Mouse (Mus musculus): ENCODE results near the gene Rplp0. TPM values are rescaled to one million over a fixed set of nuclear protein-coding genes. Genes with fewer than 3 reads are reported as not detected.

Rplp0 gene
- total and polyA plus RNA-seq, 2 experiments, result 607 to 709 TPM

- peaks cover 7% of the 10 kb centered on the region; the same call in 1 of the 2 replicates for H3K79me2 ChIP-seq (ENCODE audit: control insufficient read depth, insufficient read depth, low read length)
- H3K4me3 ChIP-seq (ENCODE audit: insufficient read depth, low read depth, low read length), result no peak overlapping the region
- H3K27me3 ChIP-seq (ENCODE audit: control insufficient read depth, insufficient read depth, low read length), result no peaks in the 10 kb centered on the region
- WGBS, result 15% methylated on average over 8 of the region's 8 CpGs
- peaks cover 3% of the 10 kb centered on the region; the same call in 1 of the 2 replicates for H3K4me1 ChIP-seq (ENCODE audit: control insufficient read depth, insufficient read depth, low read length)
- DNase-seq (ENCODE audit: extremely low read depth, low read depth, low spot score), result peak; percentile 63
- TF ChIP-seq POLR2A (IDR thresholded peaks at IDR 0.05; ENCODE audit: extremely low read depth, insufficient read depth, low read length), result no peak
- TF ChIP-seq CTCF (IDR thresholded peaks at IDR 0.05; ENCODE audit: low read depth, low read length), result peak; percentile 75
- no peak overlapping the region for H3K9ac ChIP-seq (ENCODE audit: low read depth, low read length)
- H3K36me3 ChIP-seq (ENCODE audit: control insufficient read depth, insufficient read depth, low read length), result peaks cover 7% of the 10 kb centered on the region
- H3K27ac ChIP-seq (replicated peaks; ENCODE audit: insufficient read depth, low read depth, low read length), result no peak overlapping the region
Observed at GRCm38 (mm10) chr5:115556217-115556616, 3.0 kb upstream of the Rplp0 start.

DNA sequence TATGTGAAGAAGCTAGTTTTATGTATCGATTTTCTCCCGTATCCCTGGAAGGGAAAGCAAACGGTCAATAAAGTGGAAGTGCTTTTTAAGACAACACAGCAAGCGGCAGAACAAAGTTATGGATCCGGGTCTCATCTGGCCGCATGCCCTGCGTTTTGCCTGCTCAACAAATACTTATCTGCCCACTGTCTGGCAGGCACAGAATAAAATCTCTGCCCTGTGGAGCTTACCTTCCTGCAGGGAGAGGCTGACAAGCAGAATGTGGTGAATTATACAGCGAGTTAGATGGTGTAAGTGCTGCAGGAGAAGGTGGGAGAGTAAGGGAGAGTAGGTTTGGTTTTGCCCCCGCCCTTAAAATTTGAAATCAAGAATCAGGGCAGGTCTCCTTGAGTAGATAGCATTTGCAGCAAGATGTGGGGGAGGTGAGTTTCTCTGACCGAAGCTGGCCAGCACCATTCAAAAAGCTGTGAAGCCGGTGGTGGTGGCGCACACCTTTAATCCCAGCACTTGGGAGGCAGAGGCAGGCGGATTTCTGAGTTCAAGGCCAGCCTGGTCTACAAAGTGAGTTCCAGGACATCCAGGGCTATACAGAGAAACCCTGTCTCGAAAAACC lies 979 bp upstream of the Rplp0 start:
- Histone ChIP-seq H3K79me2 (ENCODE audit: control insufficient read depth, insufficient read depth, low read length) (peaks cover 7% of the 10 kb centered on the region; the same call in 1 of the 2 replicates), H3K4me1 (ENCODE audit: control insufficient read depth, insufficient read depth, low read length) (peaks cover 6% of the 10 kb centered on the region; the same call in 1 of the 2 replicates), H3K27me3 (ENCODE audit: control insufficient read depth, insufficient read depth, low read length) (no peaks in the 10 kb centered on the region), H3K9ac (ENCODE audit: low read depth, low read length) (no peak overlapping the region), H3K36me3 (ENCODE audit: control insufficient read depth, insufficient read depth, low read length) (peaks cover 20% of the 10 kb centered on the region), H3K4me3 (ENCODE audit: insufficient read depth, low read depth, low read length) (no peak overlapping the region), H3K27ac (replicated peaks; ENCODE audit: insufficient read depth, low read depth, low read length) (no peak overlapping the region)
- 40% methylated on average over 14 of the region's 14 CpGs for WGBS
- TF ChIP-seq POLR2A (IDR thresholded peaks at IDR 0.05; ENCODE audit: extremely low read depth, insufficient read depth, low read length), result no peak
- TF ChIP-seq CTCF (IDR thresholded peaks at IDR 0.05; ENCODE audit: low read depth, low read length), result no peak
- no peak for DNase-seq (ENCODE audit: extremely low read depth, low read depth, low spot score)

DNA sequence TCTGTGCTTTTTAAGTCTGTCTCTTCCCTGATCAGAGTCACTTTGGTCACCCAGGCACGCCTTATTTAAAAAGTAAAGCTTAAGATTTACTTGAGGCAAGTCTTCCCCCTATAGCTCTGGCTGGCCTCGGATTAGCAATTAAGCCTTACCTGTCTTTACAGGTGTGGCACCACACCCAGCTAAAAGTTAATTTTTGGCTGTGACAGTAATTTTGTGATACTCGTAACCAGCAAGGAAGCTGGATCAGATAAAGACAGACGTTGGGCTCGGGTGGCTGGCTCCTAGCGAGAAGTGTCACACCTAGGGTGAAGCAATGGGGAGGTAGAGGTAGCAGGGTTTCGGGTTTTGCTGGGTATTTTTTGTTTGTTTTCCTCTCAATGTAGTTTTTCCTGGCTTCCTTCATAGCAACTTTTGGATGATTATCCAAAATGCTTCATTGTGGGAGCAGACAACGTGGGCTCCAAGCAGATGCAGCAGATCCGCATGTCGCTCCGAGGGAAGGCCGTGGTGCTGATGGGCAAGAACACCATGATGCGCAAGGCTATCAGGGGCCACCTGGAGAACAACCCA lies 1.2 kb downstream of the Rplp0 start:
- no peak for TF ChIP-seq POLR2A (IDR thresholded peaks at IDR 0.05; ENCODE audit: extremely low read depth, insufficient read depth, low read length)
- TF ChIP-seq CTCF (IDR thresholded peaks at IDR 0.05; ENCODE audit: low read depth, low read length), result no peak
- 49% methylated on average over 13 of the region's 13 CpGs for WGBS
- H3K4me1 ChIP-seq (ENCODE audit: control insufficient read depth, insufficient read depth, low read length), result peaks cover 6% of the 10 kb centered on the region; the same call in 1 of the 2 replicates
- DNase-seq (ENCODE audit: extremely low read depth, low read depth, low spot score), result no peak
- peak overlapping the region; percentile 7; the same call in 1 of the 2 replicates for H3K4me3 ChIP-seq (ENCODE audit: insufficient read depth, low read depth, low read length)
- H3K27ac ChIP-seq (replicated peaks; ENCODE audit: insufficient read depth, low read depth, low read length), result no peak overlapping the region
- peak overlapping the region; percentile 12; the same call in 1 of the 2 replicates for H3K9ac ChIP-seq (ENCODE audit: low read depth, low read length)
- H3K79me2 ChIP-seq (ENCODE audit: control insufficient read depth, insufficient read depth, low read length), result peaks cover 13% of the 10 kb centered on the region
- peaks cover 22% of the 10 kb centered on the region for H3K36me3 ChIP-seq (ENCODE audit: control insufficient read depth, insufficient read depth, low read length)
- no peaks in the 10 kb centered on the region for H3K27me3 ChIP-seq (ENCODE audit: control insufficient read depth, insufficient read depth, low read length)

GRCm38 (mm10) chr5:115563771-115564585 lies 4.7 kb downstream of the Rplp0 start:
- 70% methylated on average over 5 of the region's 5 CpGs for WGBS
- TF ChIP-seq CTCF (IDR thresholded peaks at IDR 0.05; ENCODE audit: low read depth, low read length) (no peak), POLR2A (IDR thresholded peaks at IDR 0.05; ENCODE audit: extremely low read depth, insufficient read depth, low read length) (no peak)
- no peak overlapping the region for H3K27ac ChIP-seq (replicated peaks; ENCODE audit: insufficient read depth, low read depth, low read length)

DNA sequence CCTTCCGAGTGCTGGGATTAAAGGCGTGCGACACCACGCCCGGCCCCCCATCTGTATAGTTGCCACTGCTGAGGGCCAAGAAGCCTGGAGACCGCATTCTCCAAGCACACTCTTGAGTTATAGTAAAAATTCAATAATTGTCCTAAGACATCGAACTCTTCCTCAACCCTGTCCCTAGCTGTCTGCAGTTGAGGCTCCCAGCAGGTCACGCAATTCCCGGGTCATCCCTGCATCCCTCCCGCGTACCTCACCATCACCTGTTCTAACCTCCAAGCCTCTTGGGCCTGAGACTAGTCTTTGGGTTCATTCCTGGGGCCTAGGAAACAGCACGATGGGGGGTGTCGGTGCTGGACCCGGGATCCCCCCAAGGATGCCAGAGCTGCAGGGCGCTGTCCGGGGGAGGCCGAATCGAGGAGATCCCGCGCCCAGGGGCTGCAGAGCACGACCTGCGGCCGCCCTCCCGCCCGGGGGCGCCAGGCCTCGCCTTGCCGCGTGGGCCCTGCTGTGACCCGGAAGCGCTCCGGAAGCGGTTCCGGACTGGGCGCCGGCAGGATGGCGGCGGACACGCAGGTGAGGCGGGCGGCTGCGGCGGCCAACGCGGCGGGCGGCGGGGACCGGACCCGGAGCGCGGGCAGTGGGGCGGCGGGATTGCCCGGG lies 5.6 kb downstream of the Rplp0 start, which contains the start of gene Gcn1l1:
Gene Gcn1l1, plus strand, starts transcription at position 518 of the 657 bp plus-strand sequence.
- peaks cover 27% of the 10 kb centered on the region for H3K4me1 ChIP-seq (ENCODE audit: control insufficient read depth, insufficient read depth, low read length)
- H3K4me3 ChIP-seq (ENCODE audit: insufficient read depth, low read depth, low read length), result peak within 1 kb of the TSS; percentile 94
- DNase-seq (ENCODE audit: extremely low read depth, low read depth, low spot score), result peak; percentile 37
- H3K27me3 ChIP-seq (ENCODE audit: control insufficient read depth, insufficient read depth, low read length), result no peaks in the 10 kb centered on the region
- 7% methylated on average over 49 of the region's 55 CpGs for WGBS
- peaks cover 31% of the 10 kb centered on the region for H3K79me2 ChIP-seq (ENCODE audit: control insufficient read depth, insufficient read depth, low read length)
- peak within 1 kb of the TSS; percentile 38 for H3K27ac ChIP-seq (replicated peaks; ENCODE audit: insufficient read depth, low read depth, low read length)
- TF ChIP-seq POLR2A (IDR thresholded peaks at IDR 0.05; ENCODE audit: extremely low read depth, insufficient read depth, low read length), result peak; percentile 48; the same call in 1 of the 2 replicates
- peak; percentile 46 for TF ChIP-seq CTCF (IDR thresholded peaks at IDR 0.05; ENCODE audit: low read depth, low read length)
- H3K9ac ChIP-seq (ENCODE audit: low read depth, low read length), result peak within 1 kb of the TSS; percentile 89
- H3K36me3 ChIP-seq (ENCODE audit: control insufficient read depth, insufficient read depth, low read length), result peaks cover 22% of the 10 kb centered on the region

More at GRCm38 (mm10) chr5:115563771-115564585, 4.7 kb downstream of the Rplp0 start:
- Histone ChIP-seq H3K79me2 (ENCODE audit: control insufficient read depth, insufficient read depth, low read length) (peaks cover 29% of the 10 kb centered on the region), H3K27me3 (ENCODE audit: control insufficient read depth, insufficient read depth, low read length) (no peaks in the 10 kb centered on the region), H3K4me1 (ENCODE audit: control insufficient read depth, insufficient read depth, low read length) (peaks cover 23% of the 10 kb centered on the region), H3K4me3 (ENCODE audit: insufficient read depth, low read depth, low read length) (no peak overlapping the region), H3K36me3 (ENCODE audit: control insufficient read depth, insufficient read depth, low read length) (peaks cover 22% of the 10 kb centered on the region), H3K9ac (ENCODE audit: low read depth, low read length) (no peak overlapping the region)
- DNase-seq (ENCODE audit: extremely low read depth, low read depth, low spot score), result no peak

All from liver, adult 2 months (tissue).